Mouse (Mus musculus): ENCODE data around the gene Mgme1.

GRCm38 (mm10) chr2:144233534-144233933, 36.9 kb upstream of the Mgme1 start:
- TF ChIP-seq CTCF (IDR thresholded peaks at IDR 0.05; ENCODE audit: low read depth) (no peak), EP300 (IDR thresholded peaks at IDR 0.05; ENCODE audit: low read depth) (no peak)

Data from liver, embryonic 14.5 days (tissue).